In the genomic region with DNA sequence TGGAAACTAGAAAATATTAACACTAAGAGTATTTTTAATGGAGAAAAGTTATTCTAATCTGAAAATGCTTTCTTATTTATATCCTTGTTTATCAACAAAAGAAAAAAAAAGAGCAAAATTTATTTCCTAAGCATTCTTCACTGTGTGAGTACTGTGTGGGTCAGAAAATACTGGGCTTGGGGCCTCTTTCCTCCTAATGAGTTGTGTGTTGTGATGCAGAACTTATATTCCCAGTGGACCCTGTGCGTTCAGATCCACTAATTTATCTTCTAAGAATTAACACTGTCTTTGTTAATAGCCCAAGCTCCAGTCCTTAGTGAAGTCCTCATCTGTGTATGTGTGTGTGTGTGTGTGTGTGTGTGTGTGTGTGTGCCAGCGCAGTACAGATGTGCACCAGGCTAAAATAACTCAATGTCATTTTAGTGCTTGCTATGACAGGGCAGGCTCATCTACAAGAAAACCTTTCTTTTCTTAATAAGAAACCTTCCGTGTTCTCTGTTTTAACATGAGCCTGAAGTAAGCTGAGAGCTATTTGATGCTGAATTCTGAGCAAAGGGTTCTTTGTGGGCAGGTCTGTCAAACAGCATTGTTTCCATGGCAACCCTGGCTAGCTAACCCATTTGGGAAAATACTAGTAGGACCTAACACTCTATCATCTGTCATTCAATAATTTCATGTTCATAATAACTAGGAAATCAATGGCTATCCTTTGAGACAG, we compare ENCODE assay signal across 11 mouse cellular contexts.
DNase-seq lines count a peak whose midpoint lies in the region; ATAC-seq and TF ChIP-seq lines count a peak whose summit lies in the region.
"Had no signal": no experiment of that assay in that cellular context is flagged by ENCODE, and none has a peak within 500 bp of the region (broad histone marks: within the 10 kb centered on the region; RNA-seq: fewer than 3 reads in every experiment).

No protein-coding gene starts in this region.

- no peak for ATAC-seq in midbrain, embryonic 11.5 days (ENCODE audit: low FRiP score)
- ATAC-seq in forebrain, embryonic 12.5 days (ENCODE audit: low FRiP score), result peak; percentile 49; the same call in 1 of the 2 replicates
- ATAC-seq in midbrain, postnatal 0 days (ENCODE audit: low FRiP score), result no peak

- H3K9me3 ChIP-seq in midbrain, embryonic 11.5 days (ENCODE audit: control insufficient read depth, low read length), result no peaks in the 10 kb centered on the region
- no peaks in the 10 kb centered on the region for H3K9me3 ChIP-seq in midbrain, embryonic 10.5 days (replicated peaks)
- H3K9me3 ChIP-seq in forebrain, embryonic 12.5 days, result no peaks in the 10 kb centered on the region
- H3K9me3 ChIP-seq in midbrain, postnatal 0 days (ENCODE audit: low read length), result no peaks in the 10 kb centered on the region

- H3K4me2 ChIP-seq in midbrain, embryonic 11.5 days, result no peak overlapping the region
- no peak overlapping the region for H3K4me2 ChIP-seq in forebrain, embryonic 12.5 days
- H3K4me2 ChIP-seq in midbrain, postnatal 0 days (ENCODE audit: low read depth, low read length, poor library complexity, severe bottlenecking), result no peak overlapping the region

- peaks cover 3% of the 10 kb centered on the region; the same call in 1 of the 2 replicates for H3K27me3 ChIP-seq in midbrain, embryonic 11.5 days (ENCODE audit: control insufficient read depth, insufficient read depth, low read length)
- H3K27me3 ChIP-seq in midbrain, embryonic 10.5 days (ENCODE audit: low read depth, poor library complexity, severe bottlenecking), result peaks cover 13% of the 10 kb centered on the region
- H3K27me3 ChIP-seq in forebrain, embryonic 12.5 days, result 0 out of 2 replicates have a peak, but pooled peaks cover 3% of the 10 kb centered on the region
- no peaks in the 10 kb centered on the region for H3K27me3 ChIP-seq in midbrain, postnatal 0 days (ENCODE audit: insufficient read depth, low read length)

- DNase-seq in midbrain, embryonic 11.5 days (ENCODE audit: low spot score, missing footprints), result peak; percentile 62
- no peak for DNase-seq in midbrain, embryonic 10.5 days (ENCODE audit: low spot score)
- peak; percentile 71 for DNase-seq in layer of hippocampus, adult 11-12 months (ENCODE audit: low spot score)
- DNase-seq in midbrain, postnatal 0 days (ENCODE audit: low spot score), result peak; percentile 84
- no peak for DNase-seq in adrenal gland, postnatal 4 days (ENCODE audit: low spot score in 2 of 2)
- DNase-seq in testis, postnatal 14 days (ENCODE audit: low spot score), result no peak
- DNase-seq: heart, adult 18-20 months; lung, adult 18-20 months had no signal

- no peaks in the 10 kb centered on the region for H3K36me3 ChIP-seq in midbrain, embryonic 11.5 days (ENCODE audit: control insufficient read depth, insufficient read depth, low read length)
- no peaks in the 10 kb centered on the region for H3K36me3 ChIP-seq in midbrain, embryonic 10.5 days
- no peaks in the 10 kb centered on the region for H3K36me3 ChIP-seq in forebrain, embryonic 12.5 days (replicated peaks)
- H3K36me3 ChIP-seq in midbrain, postnatal 0 days (ENCODE audit: insufficient read depth, low read length), result no peaks in the 10 kb centered on the region

- no peak overlapping the region for H3K4me3 ChIP-seq in midbrain, embryonic 11.5 days (ENCODE audit: low read depth, low read length)
- no peak overlapping the region for H3K4me3 ChIP-seq in midbrain, embryonic 10.5 days
- H3K4me3 ChIP-seq in forebrain, embryonic 12.5 days (replicated peaks), result no peak overlapping the region
- no peak overlapping the region for H3K4me3 ChIP-seq in midbrain, postnatal 0 days (ENCODE audit: low read depth, low read length)
- H3K4me3 ChIP-seq: left cerebral cortex, adult 2 months had no signal

- WGBS in midbrain, embryonic 11.5 days, result 66% methylated on average over 3 of the region's 3 CpGs
- WGBS in midbrain, embryonic 10.5 days, result 79% methylated on average over 3 of the region's 3 CpGs
- 48% methylated on average over 3 of the region's 3 CpGs for WGBS in forebrain, embryonic 12.5 days
- 43% methylated on average over 3 of the region's 3 CpGs for WGBS in midbrain, postnatal 0 days

- H3K9ac ChIP-seq in midbrain, embryonic 11.5 days (ENCODE audit: low read length), result no peak overlapping the region
- H3K9ac ChIP-seq in forebrain, embryonic 12.5 days, result no peak overlapping the region
- H3K9ac ChIP-seq in midbrain, postnatal 0 days (replicated peaks; ENCODE audit: low read length, poor library complexity, severe bottlenecking), result no peak overlapping the region

- H3K27ac ChIP-seq in midbrain, embryonic 11.5 days (ENCODE audit: low read depth, low read length), result no peak overlapping the region
- no peak overlapping the region for H3K27ac ChIP-seq in midbrain, embryonic 10.5 days (replicated peaks)
- H3K27ac ChIP-seq in forebrain, embryonic 12.5 days, result 0 out of 2 replicates have a peak overlapping the region, but pooled peaks have one; percentile 32
- H3K27ac ChIP-seq in midbrain, postnatal 0 days (ENCODE audit: low read depth, low read length), result peak overlapping the region; percentile 19; the same call in 1 of the 2 replicates
- H3K27ac ChIP-seq: left cerebral cortex, adult 2 months; stomach, postnatal 0 days had no signal

- TF ChIP-seq CTCF in midbrain, postnatal 0 days (IDR thresholded peaks at IDR 0.05), result no peak

- H3K4me1 ChIP-seq in midbrain, embryonic 11.5 days (ENCODE audit: control insufficient read depth, insufficient read depth, low read length), result no peaks in the 10 kb centered on the region
- peaks cover 7% of the 10 kb centered on the region; the same call in 1 of the 2 replicates for H3K4me1 ChIP-seq in midbrain, embryonic 10.5 days
- H3K4me1 ChIP-seq in forebrain, embryonic 12.5 days, result peaks cover 9% of the 10 kb centered on the region
- H3K4me1 ChIP-seq in midbrain, postnatal 0 days (ENCODE audit: insufficient read depth, low read length), result peaks cover 2% of the 10 kb centered on the region; the same call in 1 of the 2 replicates

Comparison
In these comparisons a context has a peak if more than half of its experiments do, and no peak if none do; other contexts are left out.
1. DNase-seq: peak in midbrain, embryonic 11.5 days (single experiment), layer of hippocampus, adult 11-12 months (single experiment) and midbrain, postnatal 0 days (single experiment); none in midbrain, embryonic 10.5 days (single experiment), adrenal gland, postnatal 4 days (0 of 2) and testis, postnatal 14 days (single experiment).
2. H3K27ac ChIP-seq: peak in forebrain, embryonic 12.5 days (single experiment) and midbrain, postnatal 0 days (single experiment); none in midbrain, embryonic 11.5 days (single experiment) and midbrain, embryonic 10.5 days (single experiment).